Mouse (Mus musculus) liver, adult 2 months (tissue): ENCODE measurements at regions not wholly inside any gene's neighbourhood (a gene's known extent, or its start where the extent isn't known, plus 50 kb on each side); places are given as distances from the start of the nearest gene placed in this dataset.

ENCODE experiments used
- CTCF ChIP-seq: fragments of 200-500 bp; IDR thresholded peaks from 2 replicates; pipeline ENCODE4 v1.5.1; 2011; ENCODE audit warnings: low read depth, low read length, control low read depth
- POLR2A ChIP-seq: fragments of 200-500 bp; IDR thresholded peaks from 2 replicates; pipeline ENCODE4 v1.6.1; 2011; ENCODE audit warnings: low read length, control low read depth; ENCODE audit not compliant: insufficient read depth; ENCODE audit errors: extremely low read depth

DNA sequence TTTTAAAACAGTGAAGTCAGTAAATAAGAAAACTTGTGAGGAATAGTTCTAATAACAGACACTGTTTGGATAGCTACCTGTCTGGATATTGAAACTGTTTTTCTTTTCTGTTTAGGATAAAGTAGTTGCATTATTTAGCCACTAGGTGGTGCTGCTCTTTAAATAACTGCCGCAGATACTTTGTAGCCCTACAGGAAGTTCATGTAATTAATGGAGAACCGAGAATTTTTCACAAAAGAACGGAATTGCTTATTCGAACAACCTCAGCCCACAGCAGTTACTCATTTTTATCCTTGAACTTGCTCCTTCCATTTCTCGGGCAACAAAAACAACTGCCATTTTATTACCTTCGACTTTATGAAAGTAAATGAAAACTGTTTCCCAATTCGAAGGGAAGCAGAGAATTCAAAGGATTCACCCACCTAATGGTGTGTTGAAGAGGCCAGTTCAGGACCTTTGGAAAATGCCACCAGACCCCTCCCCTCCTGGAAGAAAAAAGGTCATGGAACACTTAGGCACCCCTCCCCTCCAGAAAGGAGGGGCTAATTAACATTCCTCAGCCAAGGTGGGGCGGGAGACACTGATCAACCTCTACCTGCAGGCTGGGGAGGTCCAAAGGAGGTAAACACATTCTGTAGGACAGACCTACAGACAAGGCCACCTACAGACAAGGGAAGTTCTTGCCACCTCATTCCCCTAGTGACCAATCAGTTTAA is 1029.6 kb downstream of the 9330182O14Rik start:
- TF ChIP-seq CTCF = peak; percentile 51; the same call in 1 of the 2 replicates
- no peak for TF ChIP-seq POLR2A
